Mouse (Mus musculus) T-helper 17 cell (primary cell): Measurements from ENCODE around the gene Olfr224.
"Not testable (repeated sequence)": the region's sequence is repeated elsewhere in the genome, so short reads cannot be mapped to it uniquely, and the experiment has no call there.

Source experiments
- in situ Hi-C, 2 experiments: fragments of 300-600 bp; cut with MboI, MseI; formaldehyde crosslinking; loops; 1 replicate in 1 of 2; 2 replicates in 1 of 2; pipeline ENCODE4 v1.15.1; 2025; ENCODE audit warnings: high pct_unique_total_duplicates in 2 of 2

Gene Olfr224

DNA sequence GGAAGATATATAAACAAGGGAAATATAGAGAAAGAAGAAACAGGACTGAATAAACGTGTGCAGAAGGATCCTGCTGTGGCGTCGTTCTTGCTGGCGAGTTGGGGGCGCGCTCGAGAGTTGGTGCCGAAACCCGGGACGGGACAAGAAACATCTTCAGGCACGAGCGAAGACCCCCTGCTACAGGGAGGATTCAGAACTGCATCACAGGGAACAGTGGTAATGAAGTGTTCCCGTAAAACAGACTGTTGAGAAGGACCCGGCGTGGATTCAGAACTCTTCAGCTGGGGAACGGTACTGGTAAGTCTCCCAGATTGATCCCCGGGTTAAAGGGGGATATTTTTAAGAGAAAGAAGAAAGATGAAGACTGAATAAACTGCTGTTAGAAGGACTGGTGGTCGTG is 51.4 kb downstream of the Olfr224 start:
- in situ Hi-C loops, result not testable (repeated sequence)
